Mouse (Mus musculus): ENCODE results near the gene Myl6b.

GRCm38 (mm10) chr10:128455280-128455679, 43.2 kb downstream of the Myl6b start:
- peak; percentile 49; the same call in 1 of the 2 replicates for TF ChIP-seq CTCF (IDR thresholded peaks at IDR 0.05; ENCODE audit: extremely low read depth, insufficient read depth, insufficient read length, insufficient replicate concordance)
- no peak for TF ChIP-seq POLR2A (IDR thresholded peaks at IDR 0.05; ENCODE audit: low read depth, low read length)
